Mouse (Mus musculus) forebrain, embryonic 13.5 days (tissue): ENCODE measurements at regions not wholly inside any gene's neighbourhood (a gene's known extent, or its start where the extent isn't known, plus 50 kb on each side); places are given as distances from the start of the nearest gene placed in this dataset.

Source experiments
- ATAC-seq: fragments of 200-750 bp; cut with Nextera tagmentation; 2 replicates; pipeline ENCODE4 v1.8.0; 2017
- H3K27ac ChIP-seq: fragments of 300-500 bp; sonication (generic); 2 replicates; pipeline ENCODE4 v1.5.1; 2015; ENCODE audit warnings: inconsistent platforms, mild to moderate bottlenecking, moderate library complexity
- H3K27me3 ChIP-seq: fragments of 300-500 bp; sonication (generic); 2 replicates; pipeline ENCODE4 v1.6.1; 2015; ENCODE audit warnings: mild to moderate bottlenecking, inconsistent platforms
- H3K36me3 ChIP-seq: fragments of 300-500 bp; sonication (generic); 2 replicates; pipeline ENCODE4 v1.6.1; 2015; ENCODE audit warnings: mild to moderate bottlenecking, inconsistent platforms; ENCODE audit not compliant: poor library complexity, severe bottlenecking
- H3K4me1 ChIP-seq: fragments of 300-500 bp; sonication (generic); 2 replicates; pipeline ENCODE4 v1.6.1; 2015; ENCODE audit warnings: inconsistent platforms
- H3K4me2 ChIP-seq: fragments of 300-500 bp; sonication (generic); 2 replicates; pipeline ENCODE4 v1.6.1; 2015; ENCODE audit warnings: inconsistent platforms, mild to moderate bottlenecking, moderate library complexity
- H3K4me3 ChIP-seq: fragments of 300-500 bp; sonication (generic); 2 replicates; pipeline ENCODE4 v1.5.1; 2015; ENCODE audit warnings: mild to moderate bottlenecking, inconsistent platforms
- H3K9ac ChIP-seq: fragments of 300-500 bp; sonication (generic); 2 replicates; pipeline ENCODE4 v1.6.1; 2015; ENCODE audit warnings: mild to moderate bottlenecking, inconsistent platforms
- H3K9me3 ChIP-seq: fragments of 300-500 bp; sonication (generic); replicated peaks from 2 replicates; pipeline ENCODE4 v1.6.1; 2016; ENCODE audit warnings: inconsistent platforms
- WGBS: fragments of 180-500 bp; shearing (Covaris S2); methylation state at CpG from one replicate; pipeline ENCODE4 v1.1.7; 2015; 5-methylcytosine and 5-hydroxymethylcytosine counted together

DNA sequence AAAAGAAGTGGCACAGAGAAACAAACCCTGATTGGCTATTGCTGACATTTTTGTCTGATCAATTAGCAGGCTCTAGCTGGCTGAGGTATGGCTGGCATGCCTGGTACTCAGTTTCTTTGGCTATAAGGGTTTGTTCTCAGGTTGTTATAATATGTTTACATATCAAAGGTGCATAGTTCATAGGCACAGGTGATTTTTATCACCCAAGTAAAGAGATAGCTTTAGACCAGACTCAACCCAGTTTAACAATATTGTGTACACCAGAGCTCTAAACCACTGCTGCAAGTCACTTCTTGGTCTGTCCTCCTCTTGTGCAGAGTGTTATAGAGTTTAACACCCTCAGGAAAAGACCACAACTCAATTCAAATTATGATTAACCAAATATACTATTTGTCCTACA, 65.8 kb upstream of the Ifngr1 start:
- H3K4me1 ChIP-seq, result no peaks in the 10 kb centered on the region

DNA sequence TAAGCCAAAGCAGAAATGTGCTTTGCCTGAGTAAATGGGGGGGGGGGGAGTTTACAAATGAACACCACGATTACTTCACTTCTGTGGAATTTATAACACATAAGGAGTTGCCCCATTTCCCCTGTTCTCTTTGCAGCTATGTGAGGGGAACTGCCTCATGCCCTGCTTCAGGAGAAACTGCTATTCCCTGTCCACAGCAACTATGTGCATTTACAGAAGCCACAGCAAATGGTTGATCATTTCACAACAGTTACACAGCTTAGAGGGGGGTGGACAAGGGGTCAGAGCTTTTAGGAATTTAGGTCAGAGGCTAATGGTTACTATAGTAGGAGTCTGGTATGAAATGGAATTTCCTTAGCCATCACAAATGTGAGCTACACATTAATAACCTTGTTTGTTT, 65.4 kb upstream of the Ifngr1 start:
- no peaks in the 10 kb centered on the region for H3K4me1 ChIP-seq
- no peak overlapping the region for H3K4me2 ChIP-seq
- ATAC-seq, result no peak
- H3K9me3 ChIP-seq, result no peaks in the 10 kb centered on the region
- WGBS, result 40% methylated on average over 1 of the region's 1 CpGs
- no peaks in the 10 kb centered on the region for H3K27me3 ChIP-seq
- H3K9ac ChIP-seq, result no peak overlapping the region
- no peak overlapping the region for H3K27ac ChIP-seq
- no peaks in the 10 kb centered on the region for H3K36me3 ChIP-seq
- H3K4me3 ChIP-seq, result no peak overlapping the region

More for the DNA sequence above, 65.8 kb upstream of the Ifngr1 start:
- ATAC-seq, result no peak
- H3K36me3 ChIP-seq, result no peaks in the 10 kb centered on the region
- no peak overlapping the region for H3K9ac ChIP-seq
- H3K27ac ChIP-seq, result no peak overlapping the region
- H3K27me3 ChIP-seq, result no peaks in the 10 kb centered on the region
- no peaks in the 10 kb centered on the region for H3K9me3 ChIP-seq
- H3K4me3 ChIP-seq, result no peak overlapping the region
- no peak overlapping the region for H3K4me2 ChIP-seq

DNA sequence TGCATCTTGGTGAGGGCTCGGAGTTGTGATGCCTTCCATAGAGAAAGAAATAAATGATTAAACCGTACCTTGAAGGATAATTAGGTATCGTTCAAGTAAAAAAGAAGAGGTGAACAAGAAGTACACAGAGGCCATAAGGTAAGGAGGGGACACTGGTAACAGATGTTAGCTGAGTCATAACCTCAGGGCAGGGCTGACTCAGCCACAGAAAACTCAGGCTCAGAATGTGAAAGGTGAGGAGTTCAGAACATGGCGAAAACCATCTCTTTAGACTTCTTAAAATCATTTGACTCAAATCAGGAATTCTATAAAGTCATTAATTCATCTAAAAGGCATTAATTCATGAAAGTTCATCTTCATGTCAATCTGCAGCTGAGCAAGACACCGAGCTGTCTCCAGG, 62.1 kb upstream of the Ifngr1 start:
- Histone ChIP-seq H3K9ac (no peak overlapping the region), H3K4me2 (no peak overlapping the region), H3K4me3 (no peak overlapping the region), H3K4me1 (no peaks in the 10 kb centered on the region), H3K27me3 (no peaks in the 10 kb centered on the region), H3K36me3 (no peaks in the 10 kb centered on the region), H3K9me3 (no peaks in the 10 kb centered on the region), H3K27ac (no peak overlapping the region)
- WGBS, result 92% methylated on average over 5 of the region's 5 CpGs
- ATAC-seq, result no peak

DNA sequence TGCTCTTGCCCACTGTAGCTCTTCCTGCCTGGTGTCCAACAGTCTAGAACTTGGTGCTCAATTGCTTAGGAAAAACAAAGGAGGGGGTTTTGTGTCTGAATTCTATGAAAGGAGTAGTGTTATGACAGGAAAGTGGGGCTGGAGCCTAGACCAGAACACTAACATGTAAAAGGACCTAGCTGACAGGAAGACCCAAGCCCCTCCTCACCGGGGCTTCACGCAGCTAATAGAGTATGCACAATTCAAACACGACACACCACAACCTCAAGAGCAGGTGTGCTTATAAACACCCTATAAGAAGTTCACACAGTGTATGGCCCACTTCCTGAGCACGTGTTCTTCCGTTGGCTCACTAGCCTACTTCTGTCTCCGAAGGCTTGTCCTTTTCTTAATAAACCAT, 61.7 kb upstream of the Ifngr1 start:
- Histone ChIP-seq H3K4me2 (no peak overlapping the region), H3K36me3 (no peaks in the 10 kb centered on the region), H3K27ac (no peak overlapping the region), H3K4me3 (no peak overlapping the region), H3K4me1 (no peaks in the 10 kb centered on the region), H3K9me3 (no peaks in the 10 kb centered on the region), H3K27me3 (no peaks in the 10 kb centered on the region), H3K9ac (no peak overlapping the region)
- ATAC-seq, result no peak
- WGBS, result 92% methylated on average over 6 of the region's 6 CpGs

DNA sequence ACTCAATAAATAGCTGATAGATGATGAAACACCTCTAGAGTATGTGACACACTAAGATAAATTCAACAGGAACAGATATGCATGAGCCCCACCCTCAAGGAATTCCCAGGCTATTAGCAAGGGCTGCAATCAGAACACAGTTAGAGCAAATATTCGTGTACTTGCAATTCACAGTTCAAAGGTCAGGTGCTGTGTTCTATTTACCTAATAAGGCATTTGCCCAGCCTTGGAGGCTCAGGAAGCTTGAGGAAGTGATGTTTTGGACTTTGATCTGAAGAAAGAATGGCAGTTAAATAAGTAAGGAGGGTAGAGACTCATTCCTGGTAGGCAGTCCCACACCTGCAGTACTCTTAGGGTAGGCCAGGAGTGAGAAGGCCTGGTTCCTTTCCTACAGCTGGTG, 60.3 kb upstream of the Ifngr1 start:
- 60% methylated on average over 1 of the region's 1 CpGs for WGBS

DNA sequence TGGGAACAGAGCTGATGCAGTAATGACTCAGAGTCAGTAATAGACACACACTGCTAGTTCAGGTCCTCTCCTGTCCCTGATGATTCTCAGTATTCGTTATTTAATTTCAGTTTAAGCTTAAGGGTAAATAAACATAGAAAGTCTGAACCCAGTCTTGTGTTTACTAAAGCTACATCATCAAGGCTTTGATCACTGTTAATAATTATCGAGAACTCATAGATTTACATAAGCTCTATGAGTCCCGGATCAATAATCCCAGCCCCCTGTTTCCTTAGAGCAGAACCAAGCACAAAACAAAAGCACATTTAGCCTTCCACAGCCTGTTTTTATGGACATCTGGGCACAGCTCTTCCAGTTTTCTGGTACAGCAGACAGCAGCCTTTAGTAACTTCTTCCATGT, 59.0 kb upstream of the Ifngr1 start:
- no peak overlapping the region for H3K27ac ChIP-seq
- H3K36me3 ChIP-seq, result no peaks in the 10 kb centered on the region
- 88% methylated on average over 3 of the region's 3 CpGs for whole genome bisulfite sequencing
- no peaks in the 10 kb centered on the region for H3K27me3 ChIP-seq
- no peaks in the 10 kb centered on the region for H3K4me1 ChIP-seq
- ATAC-seq, result no peak
- no peaks in the 10 kb centered on the region for H3K9me3 ChIP-seq
- no peak overlapping the region for H3K4me3 ChIP-seq
- H3K4me2 ChIP-seq, result no peak overlapping the region
- no peak overlapping the region for H3K9ac ChIP-seq

More for the DNA sequence above, 60.3 kb upstream of the Ifngr1 start:
- Histone ChIP-seq H3K36me3 (no peaks in the 10 kb centered on the region), H3K9me3 (no peaks in the 10 kb centered on the region), H3K27ac (no peak overlapping the region), H3K4me2 (no peak overlapping the region), H3K4me1 (no peaks in the 10 kb centered on the region), H3K9ac (no peak overlapping the region), H3K4me3 (no peak overlapping the region), H3K27me3 (no peaks in the 10 kb centered on the region)
- no peak for ATAC-seq

DNA sequence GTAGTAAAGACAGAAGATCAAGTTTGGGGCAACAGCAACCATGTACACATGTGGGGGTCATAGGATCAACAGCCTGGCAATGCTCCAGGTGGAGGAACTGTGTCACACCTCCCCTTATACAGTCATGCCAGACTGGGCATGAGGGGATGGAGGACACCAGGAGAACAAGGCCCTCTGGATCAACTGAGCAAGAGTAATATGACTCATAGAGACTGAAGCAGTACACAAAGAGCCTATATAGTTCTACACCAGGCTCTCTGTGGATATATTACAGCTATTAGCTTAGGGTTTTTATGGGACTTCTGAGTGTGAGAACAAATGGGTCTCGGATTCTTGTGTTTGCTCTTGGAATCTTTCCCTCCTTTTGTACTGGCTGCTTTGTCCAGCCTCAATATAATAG, 57.9 kb upstream of the Ifngr1 start:
- H3K9ac ChIP-seq, result no peak overlapping the region
- H3K9me3 ChIP-seq, result no peaks in the 10 kb centered on the region
- H3K4me1 ChIP-seq, result no peaks in the 10 kb centered on the region
- H3K27me3 ChIP-seq, result no peaks in the 10 kb centered on the region
- no peak overlapping the region for H3K4me2 ChIP-seq
- no peaks in the 10 kb centered on the region for H3K36me3 ChIP-seq
- H3K4me3 ChIP-seq, result no peak overlapping the region
- ATAC-seq, result no peak
- WGBS, result 88% methylated on average over 1 of the region's 1 CpGs
- H3K27ac ChIP-seq, result no peak overlapping the region
